Mouse (Mus musculus) forebrain, embryonic 13.5 days (tissue): ENCODE results near the gene Fabp1. TPM values are rescaled to one million over a fixed set of nuclear protein-coding genes. Genes with fewer than 3 reads are reported as not detected.

Experiments used
- ATAC-seq: fragments of 200-750 bp; cut with Nextera tagmentation; 2 replicates; pipeline ENCODE4 v1.8.0; 2017
- H3K27ac ChIP-seq: fragments of 300-500 bp; sonication (generic); 2 replicates; pipeline ENCODE4 v1.5.1; 2015; ENCODE audit warnings: inconsistent platforms, mild to moderate bottlenecking, moderate library complexity
- H3K27me3 ChIP-seq: fragments of 300-500 bp; sonication (generic); 2 replicates; pipeline ENCODE4 v1.6.1; 2015; ENCODE audit warnings: mild to moderate bottlenecking, inconsistent platforms
- H3K36me3 ChIP-seq: fragments of 300-500 bp; sonication (generic); 2 replicates; pipeline ENCODE4 v1.6.1; 2015; ENCODE audit warnings: mild to moderate bottlenecking, inconsistent platforms; ENCODE audit not compliant: poor library complexity, severe bottlenecking
- H3K4me1 ChIP-seq: fragments of 300-500 bp; sonication (generic); 2 replicates; pipeline ENCODE4 v1.6.1; 2015; ENCODE audit warnings: inconsistent platforms
- H3K4me2 ChIP-seq: fragments of 300-500 bp; sonication (generic); 2 replicates; pipeline ENCODE4 v1.6.1; 2015; ENCODE audit warnings: inconsistent platforms, mild to moderate bottlenecking, moderate library complexity
- H3K4me3 ChIP-seq: fragments of 300-500 bp; sonication (generic); 2 replicates; pipeline ENCODE4 v1.5.1; 2015; ENCODE audit warnings: mild to moderate bottlenecking, inconsistent platforms
- H3K9ac ChIP-seq: fragments of 300-500 bp; sonication (generic); 2 replicates; pipeline ENCODE4 v1.6.1; 2015; ENCODE audit warnings: mild to moderate bottlenecking, inconsistent platforms
- H3K9me3 ChIP-seq: fragments of 300-500 bp; sonication (generic); replicated peaks from 2 replicates; pipeline ENCODE4 v1.6.1; 2016; ENCODE audit warnings: inconsistent platforms
- WGBS: fragments of 180-500 bp; shearing (Covaris S2); methylation state at CpG from one replicate; pipeline ENCODE4 v1.1.7; 2015; 5-methylcytosine and 5-hydroxymethylcytosine counted together
- polyA plus RNA-seq: library from polyadenylated mRNA; unstranded; fragments of >200 nt; fragmentation: Nextera tagmentation; extraction: Ambion mirVana; gene quantifications from 2 replicates; pipeline ENCODE4 v1.2.1, GENCODE M21; 2015

The Fabp1 gene
- polyA plus RNA-seq, 1 experiment from 2014 or later: not detected

GRCm38 (mm10) chr6:71189578-71189977, 10.0 kb upstream of the Fabp1 start:
- Histone ChIP-seq H3K4me2 (no peak overlapping the region), H3K27me3 (no peaks in the 10 kb centered on the region), H3K27ac (no peak overlapping the region), H3K9me3 (no peaks in the 10 kb centered on the region), H3K36me3 (no peaks in the 10 kb centered on the region), H3K4me3 (no peak overlapping the region), H3K4me1 (no peaks in the 10 kb centered on the region), H3K9ac (no peak overlapping the region)
- WGBS: 83% methylated on average over 1 of the region's 1 CpGs
- no peak for ATAC-seq

DNA sequence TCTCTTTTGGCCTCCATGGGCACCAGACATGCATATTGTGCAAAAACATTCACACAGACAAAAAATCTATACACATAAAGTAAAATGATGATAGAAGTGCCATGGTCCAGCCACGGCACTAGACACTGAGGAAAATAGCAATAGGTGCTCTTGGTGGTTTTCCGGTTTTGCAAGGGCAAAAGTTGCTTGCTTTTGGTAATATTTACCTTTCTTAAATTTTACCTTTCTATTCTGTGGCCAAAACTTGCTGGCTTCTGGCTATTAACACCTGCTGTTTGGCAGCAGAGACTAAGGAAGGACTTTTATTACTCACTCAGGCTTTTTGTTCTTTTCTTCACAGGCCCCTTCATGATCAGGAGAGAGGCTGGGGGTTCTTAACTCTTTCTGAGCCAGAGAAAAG, 9.1 kb upstream of the Fabp1 start:
- Histone ChIP-seq H3K27me3 (no peaks in the 10 kb centered on the region), H3K4me1 (no peaks in the 10 kb centered on the region), H3K27ac (no peak overlapping the region), H3K4me3 (no peak overlapping the region), H3K36me3 (no peaks in the 10 kb centered on the region), H3K9me3 (no peaks in the 10 kb centered on the region), H3K9ac (no peak overlapping the region), H3K4me2 (no peak overlapping the region)
- 92% methylated on average over 2 of the region's 2 CpGs for WGBS
- ATAC-seq: no peak

DNA sequence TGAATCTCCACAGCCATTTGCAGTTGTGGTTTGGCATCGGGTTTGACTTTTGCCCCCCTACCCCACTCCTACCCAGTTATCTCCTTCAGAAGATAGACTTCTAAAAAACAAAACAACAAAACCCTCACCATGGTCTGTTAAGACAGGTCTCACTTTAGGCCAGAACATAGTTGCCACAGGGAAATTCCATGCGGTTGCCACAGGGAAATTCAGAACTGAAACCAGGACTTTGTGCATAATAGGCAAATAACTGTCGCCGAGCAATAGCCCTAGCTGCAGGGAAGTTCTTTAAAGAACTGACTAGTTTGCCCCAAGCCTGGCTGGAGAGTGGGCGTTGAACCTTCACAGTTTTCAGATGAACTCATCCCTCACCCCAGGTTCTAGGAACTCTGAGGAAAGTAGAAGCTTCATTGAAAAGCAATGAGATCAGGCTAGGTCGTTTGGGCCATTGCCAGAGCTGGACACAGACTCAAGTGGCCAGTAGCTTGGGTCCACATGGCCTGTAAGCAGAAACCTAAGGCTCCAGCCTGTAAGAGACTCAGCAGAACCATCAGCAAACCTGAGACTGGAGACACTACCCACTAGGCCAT, 6.4 kb upstream of the Fabp1 start:
- Histone ChIP-seq H3K4me2 (no peak overlapping the region), H3K9me3 (no peaks in the 10 kb centered on the region), H3K27ac (no peak overlapping the region), H3K4me3 (no peak overlapping the region), H3K27me3 (no peaks in the 10 kb centered on the region), H3K9ac (no peak overlapping the region), H3K36me3 (no peaks in the 10 kb centered on the region), H3K4me1 (no peaks in the 10 kb centered on the region)
- no peak for ATAC-seq
- WGBS: 83% methylated on average over 6 of the region's 6 CpGs

- no peak overlapping the region for H3K4me3 ChIP-seq
- no peaks in the 10 kb centered on the region for H3K36me3 ChIP-seq
- H3K9me3 ChIP-seq: no peaks in the 10 kb centered on the region
- no peak overlapping the region for H3K27ac ChIP-seq
- H3K4me1 ChIP-seq: no peaks in the 10 kb centered on the region
- ATAC-seq: no peak
- H3K4me2 ChIP-seq: no peak overlapping the region
- no peaks in the 10 kb centered on the region for H3K27me3 ChIP-seq
- no peak overlapping the region for H3K9ac ChIP-seq
Observed at GRCm38 (mm10) chr6:71196107-71196506, 3.5 kb upstream of the Fabp1 start.

DNA sequence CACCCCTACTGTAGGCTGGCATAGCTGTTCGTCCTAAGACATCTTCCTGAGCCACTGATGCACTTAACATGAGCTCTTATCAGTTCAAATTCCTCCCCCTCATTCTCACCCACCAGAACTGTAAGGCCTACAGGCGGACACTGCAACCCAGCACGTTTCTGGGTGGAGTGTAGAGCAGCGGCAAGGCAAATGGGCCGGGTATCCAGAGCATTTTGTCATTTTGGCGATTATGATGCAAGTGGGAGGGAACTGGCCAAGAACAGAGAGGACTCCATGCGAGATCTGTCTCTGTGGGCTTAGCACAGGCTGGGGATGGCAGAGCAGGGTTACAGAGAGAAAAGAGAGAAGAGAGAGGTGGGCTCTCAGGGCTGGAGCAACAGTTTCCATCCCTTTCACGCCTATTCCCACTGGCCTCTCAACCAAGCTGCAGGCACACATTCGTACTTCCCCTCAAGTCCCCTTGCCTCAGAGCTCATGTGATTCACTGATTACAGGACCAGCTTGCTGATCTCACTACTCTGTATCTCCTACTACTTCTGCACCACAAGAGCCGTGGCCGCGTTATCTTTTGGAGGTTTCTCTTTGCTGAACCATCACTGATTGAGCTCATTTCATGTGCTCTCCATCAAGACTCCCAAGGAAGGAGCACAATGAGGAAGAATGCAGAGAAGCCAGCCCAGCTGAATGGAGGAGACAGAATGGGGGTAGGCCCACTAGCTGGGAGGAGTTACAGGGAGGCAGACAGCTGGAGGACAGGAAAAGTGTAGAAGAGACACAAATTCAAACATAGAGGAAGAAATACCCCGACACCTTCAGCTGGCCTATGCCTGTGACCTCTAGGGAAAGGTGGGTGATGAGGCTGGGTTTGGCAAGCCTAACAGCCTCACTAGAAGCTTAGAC, 1.7 kb upstream of the Fabp1 start:
- no peak overlapping the region for H3K27ac ChIP-seq
- WGBS: 89% methylated on average over 13 of the region's 13 CpGs
- no peak overlapping the region for H3K4me2 ChIP-seq
- ATAC-seq: no peak
- H3K4me1 ChIP-seq: no peaks in the 10 kb centered on the region
- no peaks in the 10 kb centered on the region for H3K27me3 ChIP-seq
- H3K9me3 ChIP-seq: no peaks in the 10 kb centered on the region
- H3K4me3 ChIP-seq: no peak overlapping the region
- no peaks in the 10 kb centered on the region for H3K36me3 ChIP-seq
- no peak overlapping the region for H3K9ac ChIP-seq

- Histone ChIP-seq H3K27me3 (no peaks in the 10 kb centered on the region), H3K4me1 (no peaks in the 10 kb centered on the region), H3K36me3 (no peaks in the 10 kb centered on the region), H3K9me3 (no peaks in the 10 kb centered on the region), H3K4me3 (no peak overlapping the region), H3K27ac (no peak overlapping the region), H3K4me2 (no peak overlapping the region), H3K9ac (no peak overlapping the region)
- WGBS: 65% methylated on average over 5 of the region's 5 CpGs
- ATAC-seq: no peak
Observed at GRCm38 (mm10) chr6:71201925-71202324, 2.3 kb downstream of the Fabp1 start.

DNA sequence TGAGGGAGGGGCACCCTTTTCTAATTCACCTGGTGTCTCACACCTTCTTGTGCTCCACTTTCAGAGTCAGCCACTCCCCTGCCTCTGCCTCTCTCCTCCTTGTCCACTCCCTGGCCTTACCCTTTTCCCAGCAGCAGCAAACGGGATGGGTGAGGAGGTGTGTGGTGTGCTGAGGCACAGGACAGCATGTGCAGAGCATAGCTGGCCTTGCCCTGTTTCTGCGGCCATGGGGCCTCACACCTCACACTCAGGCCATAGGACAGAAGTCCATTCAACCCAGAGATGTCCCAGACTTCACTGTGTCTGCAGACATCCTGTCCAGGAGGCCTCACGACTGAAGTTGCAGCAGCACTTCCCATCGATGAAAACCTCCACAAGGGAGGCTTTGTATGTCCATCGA, 4.0 kb downstream of the Fabp1 start:
- WGBS: 87% methylated on average over 5 of the region's 5 CpGs
- Histone ChIP-seq H3K4me3 (no peak overlapping the region), H3K9ac (no peak overlapping the region), H3K4me2 (no peak overlapping the region), H3K4me1 (no peaks in the 10 kb centered on the region), H3K27ac (no peak overlapping the region), H3K27me3 (no peaks in the 10 kb centered on the region), H3K9me3 (no peaks in the 10 kb centered on the region), H3K36me3 (no peaks in the 10 kb centered on the region)
- ATAC-seq: no peak

DNA sequence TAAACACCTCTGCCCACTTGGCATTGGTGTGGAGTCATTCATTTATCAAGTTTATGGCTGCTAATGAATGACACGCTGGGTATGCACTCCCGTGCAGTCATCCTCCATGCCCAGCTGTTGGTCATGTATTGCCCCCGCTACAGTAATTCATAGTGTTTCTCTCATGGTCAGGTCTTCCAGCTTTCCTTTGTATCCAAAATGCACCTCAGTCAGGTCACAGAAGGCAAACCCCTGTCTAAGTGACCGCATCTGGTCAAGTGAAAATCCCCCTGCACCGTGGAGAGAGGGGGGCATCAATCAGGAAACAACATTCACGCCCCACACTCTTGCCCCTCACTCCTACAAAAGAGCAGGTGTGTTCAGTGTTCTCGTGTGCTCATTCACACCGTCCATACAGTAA, 4.5 kb downstream of the Fabp1 start:
- Histone ChIP-seq H3K4me2 (no peak overlapping the region), H3K36me3 (no peaks in the 10 kb centered on the region), H3K4me3 (no peak overlapping the region), H3K9me3 (no peaks in the 10 kb centered on the region), H3K27ac (no peak overlapping the region), H3K27me3 (no peaks in the 10 kb centered on the region), H3K9ac (no peak overlapping the region), H3K4me1 (no peaks in the 10 kb centered on the region)
- no peak for ATAC-seq
- 96% methylated on average over 8 of the region's 8 CpGs for WGBS

- H3K27me3 ChIP-seq: no peaks in the 10 kb centered on the region
- H3K4me1 ChIP-seq: no peaks in the 10 kb centered on the region
- ATAC-seq: no peak
- H3K4me3 ChIP-seq: no peak overlapping the region
- no peaks in the 10 kb centered on the region for H3K9me3 ChIP-seq
- H3K9ac ChIP-seq: no peak overlapping the region
- WGBS: 82% methylated on average over 2 of the region's 2 CpGs
- no peak overlapping the region for H3K4me2 ChIP-seq
- H3K36me3 ChIP-seq: no peaks in the 10 kb centered on the region
- no peak overlapping the region for H3K27ac ChIP-seq
Observed at GRCm38 (mm10) chr6:71208691-71209090, 9.1 kb downstream of the Fabp1 start.

DNA sequence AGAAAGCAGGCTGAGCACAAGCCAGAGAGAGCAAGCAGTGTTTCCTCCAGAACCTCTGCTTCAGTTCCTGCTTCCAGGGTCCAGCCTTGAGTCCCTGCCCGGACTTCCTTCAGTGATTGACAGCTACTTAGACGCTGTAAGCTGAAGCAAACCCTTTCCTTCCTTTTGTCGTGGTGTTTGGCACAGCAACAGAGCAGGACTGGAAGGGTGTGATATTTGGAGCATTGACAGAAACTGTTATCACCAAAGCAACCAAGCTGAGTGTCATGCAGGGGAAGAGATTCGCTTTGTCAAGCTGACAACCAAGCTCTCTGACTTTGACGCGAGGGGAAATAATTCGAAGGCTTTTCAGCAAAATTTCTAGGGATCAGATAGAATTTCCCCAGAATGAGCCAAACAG, 12.3 kb downstream of the Fabp1 start:
- no peak overlapping the region for H3K9ac ChIP-seq
- no peak overlapping the region for H3K4me2 ChIP-seq
- H3K4me1 ChIP-seq: no peaks in the 10 kb centered on the region
- H3K27me3 ChIP-seq: no peaks in the 10 kb centered on the region
- WGBS: 65% methylated on average over 7 of the region's 7 CpGs
- H3K27ac ChIP-seq: no peak overlapping the region
- no peak for ATAC-seq
- H3K9me3 ChIP-seq: no peaks in the 10 kb centered on the region
- no peaks in the 10 kb centered on the region for H3K36me3 ChIP-seq
- no peak overlapping the region for H3K4me3 ChIP-seq

GRCm38 (mm10) chr6:71212471-71212870, 12.8 kb downstream of the Fabp1 start:
- Histone ChIP-seq H3K36me3 (no peaks in the 10 kb centered on the region), H3K4me3 (no peak overlapping the region), H3K27me3 (no peaks in the 10 kb centered on the region), H3K9ac (no peak overlapping the region), H3K4me1 (no peaks in the 10 kb centered on the region), H3K4me2 (no peak overlapping the region), H3K27ac (no peak overlapping the region), H3K9me3 (no peaks in the 10 kb centered on the region)
- WGBS: 99% methylated on average over 3 of the region's 3 CpGs
- no peak for ATAC-seq

DNA sequence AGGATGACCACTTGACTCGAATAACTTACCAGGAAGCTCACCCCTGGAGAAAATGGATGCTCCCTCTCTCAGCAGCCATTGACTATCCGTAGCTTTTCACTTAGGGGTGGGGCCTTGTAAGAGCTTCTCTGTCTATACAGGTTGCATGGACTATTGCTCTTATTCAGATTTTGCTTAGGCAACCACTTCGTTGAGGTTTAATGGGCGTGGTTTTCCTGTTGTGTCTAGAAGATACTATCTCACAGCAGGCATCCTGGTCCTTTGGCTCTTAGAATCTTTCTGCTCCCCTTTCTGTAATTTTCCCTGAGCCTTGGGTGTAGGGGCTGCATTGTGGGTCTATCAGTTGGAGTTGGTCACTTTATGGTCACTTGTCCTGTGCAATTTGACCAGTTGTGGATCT, 21.9 kb downstream of the Fabp1 start:
- Histone ChIP-seq H3K4me3 (no peak overlapping the region), H3K9me3 (no peaks in the 10 kb centered on the region), H3K27me3 (no peaks in the 10 kb centered on the region), H3K4me1 (no peaks in the 10 kb centered on the region), H3K27ac (no peak overlapping the region), H3K9ac (no peak overlapping the region), H3K4me2 (no peak overlapping the region), H3K36me3 (no peaks in the 10 kb centered on the region)
- no peak for ATAC-seq
- 85% methylated on average over 4 of the region's 4 CpGs for WGBS
